Mouse (Mus musculus) frontal cortex, postnatal 25 days (tissue): ENCODE results near the gene Cdk11b.
"Not testable (repeated sequence)": the region's sequence is repeated elsewhere in the genome, so short reads cannot be mapped to it uniquely, and the experiment has no call there.

Experiments used
- DNase-seq, 2 experiments: peaks; one replicate each; pipeline ENCODE4 v3.0.0; 2022; ENCODE audit warnings: low spot score in 2 of 2

The Cdk11b gene

GRCm38 (mm10) chr4:155668689-155669597 is 44.3 kb downstream of the Cdk11b start, which contains the start of gene Mib2:
Mib2 (minus strand) TSS chr4:155669198.
- DNase-seq = peak; percentile 95 to 98

- DNase-seq = no peak
Observed at GRCm38 (mm10) chr4:155669598-155670075, 45.0 kb downstream of the Cdk11b start.

- DNase-seq = not testable (repeated sequence)
Observed at GRCm38 (mm10) chr4:155670236-155670635, 45.6 kb downstream of the Cdk11b start.

- DNase-seq = no peak
Observed at GRCm38 (mm10) chr4:155672082-155672481, 47.4 kb downstream of the Cdk11b start.

GRCm38 (mm10) chr4:155675991-155676390 is 51.3 kb downstream of the Cdk11b start:
- DNase-seq = no peak

- not testable (repeated sequence) for DNase-seq
Observed at GRCm38 (mm10) chr4:155683670-155684277, 59.1 kb downstream of the Cdk11b start.

- DNase-seq = not testable (repeated sequence)
Observed at GRCm38 (mm10) chr4:155687764-155688163, 63.1 kb downstream of the Cdk11b start.

GRCm38 (mm10) chr4:155690571-155691375 is 66.1 kb downstream of the Cdk11b start:
- DNase-seq = no peak

GRCm38 (mm10) chr4:155692421-155692820 is 67.8 kb downstream of the Cdk11b start:
- no peak for DNase-seq

GRCm38 (mm10) chr4:155694111-155694481 is 69.4 kb downstream of the Cdk11b start, which contains the start of gene Fndc10:
Fndc10 (plus strand) TSS chr4:155694342.
- DNase-seq = peak; percentile 51 to 54

GRCm38 (mm10) chr4:155694482-155695401 is 70.1 kb downstream of the Cdk11b start:
- DNase-seq = peak; percentile 59 to 70

- DNase-seq = no peak
Observed at GRCm38 (mm10) chr4:155695531-155696062, 70.9 kb downstream of the Cdk11b start.

GRCm38 (mm10) chr4:155696261-155697255 is 71.9 kb downstream of the Cdk11b start:
- DNase-seq = no peak
